Mouse (Mus musculus): Measurements from ENCODE around the gene Plod2. TPM values are rescaled to one million over a fixed set of nuclear protein-coding genes. Genes with fewer than 3 reads are reported as not detected.

Plod2 gene
- polyA plus RNA-seq, 1 experiment, result 0.47 TPM

GRCm38 (mm10) chr9:92524506-92524905 is 17.5 kb upstream of the Plod2 start:
- Histone ChIP-seq H3K27me3 (ENCODE audit: control insufficient read depth, insufficient read depth, low read length) (no peaks in the 10 kb centered on the region), H3K36me3 (ENCODE audit: control insufficient read depth, insufficient read depth, low read length) (no peaks in the 10 kb centered on the region), H3K4me1 (ENCODE audit: control insufficient read depth, insufficient read depth, insufficient read length, low read length) (no peaks in the 10 kb centered on the region), H3K4me3 (ENCODE audit: low read depth, low read length) (no peak overlapping the region), H3K27ac (ENCODE audit: insufficient read depth, low read depth, low read length) (no peak overlapping the region)
- WGBS, result 43% methylated on average over 4 of the region's 4 CpGs
- TF ChIP-seq POLR2A (IDR thresholded peaks at IDR 0.05; ENCODE audit: low read depth, low read length) (no peak), CTCF (IDR thresholded peaks at IDR 0.05; ENCODE audit: extremely low read depth, insufficient read length, insufficient replicate concordance, low read depth, low read length) (no peak)

- H3K27me3 ChIP-seq (ENCODE audit: control insufficient read depth, insufficient read depth, low read length), result no peaks in the 10 kb centered on the region
- WGBS, result 89% methylated on average over 3 of the region's 3 CpGs
- H3K4me1 ChIP-seq (ENCODE audit: control insufficient read depth, insufficient read depth, insufficient read length, low read length), result no peaks in the 10 kb centered on the region
- no peak overlapping the region for H3K4me3 ChIP-seq (ENCODE audit: low read depth, low read length)
- H3K27ac ChIP-seq (ENCODE audit: insufficient read depth, low read depth, low read length), result no peak overlapping the region
- no peaks in the 10 kb centered on the region for H3K36me3 ChIP-seq (ENCODE audit: control insufficient read depth, insufficient read depth, low read length)
- TF ChIP-seq CTCF (IDR thresholded peaks at IDR 0.05; ENCODE audit: extremely low read depth, insufficient read length, insufficient replicate concordance, low read depth, low read length) (no peak), POLR2A (IDR thresholded peaks at IDR 0.05; ENCODE audit: low read depth, low read length) (no peak)
Measured at GRCm38 (mm10) chr9:92530055-92530454, 12.0 kb upstream of the Plod2 start.

- peaks cover 5% of the 10 kb centered on the region for H3K27me3 ChIP-seq (ENCODE audit: control insufficient read depth, insufficient read depth, low read length)
- H3K4me3 ChIP-seq (ENCODE audit: low read depth, low read length), result no peak overlapping the region
- no peaks in the 10 kb centered on the region for H3K36me3 ChIP-seq (ENCODE audit: control insufficient read depth, insufficient read depth, low read length)
- WGBS, result 75% methylated on average over 6 of the region's 6 CpGs
- H3K4me1 ChIP-seq (ENCODE audit: control insufficient read depth, insufficient read depth, insufficient read length, low read length), result peaks cover 6% of the 10 kb centered on the region; the same call in 1 of the 2 replicates
- no peak for TF ChIP-seq CTCF (IDR thresholded peaks at IDR 0.05; ENCODE audit: extremely low read depth, insufficient read length, insufficient replicate concordance, low read depth, low read length)
- TF ChIP-seq POLR2A (IDR thresholded peaks at IDR 0.05; ENCODE audit: low read depth, low read length), result no peak
- no peak overlapping the region for H3K27ac ChIP-seq (ENCODE audit: insufficient read depth, low read depth, low read length)
Measured at GRCm38 (mm10) chr9:92537735-92538134, 4.3 kb upstream of the Plod2 start.

- 76% methylated on average over 6 of the region's 6 CpGs for WGBS
- H3K27ac ChIP-seq (ENCODE audit: insufficient read depth, low read depth, low read length), result no peak overlapping the region
Measured at GRCm38 (mm10) chr9:92538216-92538615, 3.8 kb upstream of the Plod2 start.

GRCm38 (mm10) chr9:92542591-92543416 is 781 bp downstream of the Plod2 start:
- peaks cover 5% of the 10 kb centered on the region for H3K27me3 ChIP-seq (ENCODE audit: control insufficient read depth, insufficient read depth, low read length)
- 3% methylated on average over 31 of the region's 31 CpGs for WGBS
- no peaks in the 10 kb centered on the region for H3K36me3 ChIP-seq (ENCODE audit: control insufficient read depth, insufficient read depth, low read length)
- H3K4me1 ChIP-seq (ENCODE audit: control insufficient read depth, insufficient read depth, insufficient read length, low read length), result peaks cover 6% of the 10 kb centered on the region; the same call in 1 of the 2 replicates
- TF ChIP-seq CTCF (IDR thresholded peaks at IDR 0.05; ENCODE audit: extremely low read depth, insufficient read length, insufficient replicate concordance, low read depth, low read length) (no peak), POLR2A (IDR thresholded peaks at IDR 0.05; ENCODE audit: low read depth, low read length) (no peak)
- peak overlapping the region; percentile 74 for H3K4me3 ChIP-seq (ENCODE audit: low read depth, low read length)
- H3K27ac ChIP-seq (ENCODE audit: insufficient read depth, low read depth, low read length), result peak overlapping the region; percentile 26; the same call in 1 of the 2 replicates

More at GRCm38 (mm10) chr9:92538216-92538615, 3.8 kb upstream of the Plod2 start:
- no peaks in the 10 kb centered on the region for H3K36me3 ChIP-seq (ENCODE audit: control insufficient read depth, insufficient read depth, low read length)
- peaks cover 6% of the 10 kb centered on the region; the same call in 1 of the 2 replicates for H3K4me1 ChIP-seq (ENCODE audit: control insufficient read depth, insufficient read depth, insufficient read length, low read length)
- TF ChIP-seq POLR2A (IDR thresholded peaks at IDR 0.05; ENCODE audit: low read depth, low read length) (no peak), CTCF (IDR thresholded peaks at IDR 0.05; ENCODE audit: extremely low read depth, insufficient read length, insufficient replicate concordance, low read depth, low read length) (no peak)
- H3K4me3 ChIP-seq (ENCODE audit: low read depth, low read length), result no peak overlapping the region
- peaks cover 5% of the 10 kb centered on the region for H3K27me3 ChIP-seq (ENCODE audit: control insufficient read depth, insufficient read depth, low read length)

GRCm38 (mm10) chr9:92544146-92544545 is 2.1 kb downstream of the Plod2 start:
- peaks cover 5% of the 10 kb centered on the region for H3K27me3 ChIP-seq (ENCODE audit: control insufficient read depth, insufficient read depth, low read length)
- peaks cover 6% of the 10 kb centered on the region; the same call in 1 of the 2 replicates for H3K4me1 ChIP-seq (ENCODE audit: control insufficient read depth, insufficient read depth, insufficient read length, low read length)
- no peak for TF ChIP-seq POLR2A (IDR thresholded peaks at IDR 0.05; ENCODE audit: low read depth, low read length)
- TF ChIP-seq CTCF (IDR thresholded peaks at IDR 0.05; ENCODE audit: extremely low read depth, insufficient read length, insufficient replicate concordance, low read depth, low read length), result no peak
- no peak overlapping the region for H3K4me3 ChIP-seq (ENCODE audit: low read depth, low read length)
- WGBS, result 90% methylated on average over 1 of the region's 1 CpGs
- no peak overlapping the region for H3K27ac ChIP-seq (ENCODE audit: insufficient read depth, low read depth, low read length)
- no peaks in the 10 kb centered on the region for H3K36me3 ChIP-seq (ENCODE audit: control insufficient read depth, insufficient read depth, low read length)

- peaks cover 5% of the 10 kb centered on the region for H3K27me3 ChIP-seq (ENCODE audit: control insufficient read depth, insufficient read depth, low read length)
- WGBS, result 74% methylated on average over 6 of the region's 6 CpGs
- no peak overlapping the region for H3K4me3 ChIP-seq (ENCODE audit: low read depth, low read length)
- no peaks in the 10 kb centered on the region for H3K36me3 ChIP-seq (ENCODE audit: control insufficient read depth, insufficient read depth, low read length)
- TF ChIP-seq POLR2A (IDR thresholded peaks at IDR 0.05; ENCODE audit: low read depth, low read length), result no peak
- no peak for TF ChIP-seq CTCF (IDR thresholded peaks at IDR 0.05; ENCODE audit: extremely low read depth, insufficient read length, insufficient replicate concordance, low read depth, low read length)
- no peak overlapping the region for H3K27ac ChIP-seq (ENCODE audit: insufficient read depth, low read depth, low read length)
- H3K4me1 ChIP-seq (ENCODE audit: control insufficient read depth, insufficient read depth, insufficient read length, low read length), result peaks cover 6% of the 10 kb centered on the region; the same call in 1 of the 2 replicates
Measured at GRCm38 (mm10) chr9:92545021-92545420, 3.0 kb downstream of the Plod2 start.

Measured in small intestine, adult 2 months (tissue).